Mouse (Mus musculus) G1E (cell line): ENCODE measurements around the gene Naa20.

Source experiments
- CTCF ChIP-seq: IDR thresholded peaks from 2 replicates; pipeline ENCODE4 v1.5.1; 2012; ENCODE audit warnings: low read depth, low read length, inconsistent platforms, mixed read lengths
- GATA1 ChIP-seq: IDR thresholded peaks from 2 replicates; pipeline ENCODE4 v1.6.1; 2012; ENCODE audit warnings: borderline replicate concordance, low read length, inconsistent platforms, mixed read lengths
- GATA2 ChIP-seq: IDR thresholded peaks from 2 replicates; pipeline ENCODE4 v1.6.1; 2012; ENCODE audit warnings: low read depth, low read length, inconsistent platforms, borderline replicate concordance
- POLR2AphosphoS5 ChIP-seq: IDR thresholded peaks from 2 replicates; pipeline ENCODE4 v1.6.1; 2012; ENCODE audit warnings: low read depth, low read length, inconsistent platforms; ENCODE audit not compliant: insufficient replicate concordance
- TAL1 ChIP-seq: conservative IDR thresholded peaks from 2 replicates; pipeline ENCODE4 v1.6.1; 2012; ENCODE audit warnings: low read depth, low read length, inconsistent platforms, mixed read lengths

DNA sequence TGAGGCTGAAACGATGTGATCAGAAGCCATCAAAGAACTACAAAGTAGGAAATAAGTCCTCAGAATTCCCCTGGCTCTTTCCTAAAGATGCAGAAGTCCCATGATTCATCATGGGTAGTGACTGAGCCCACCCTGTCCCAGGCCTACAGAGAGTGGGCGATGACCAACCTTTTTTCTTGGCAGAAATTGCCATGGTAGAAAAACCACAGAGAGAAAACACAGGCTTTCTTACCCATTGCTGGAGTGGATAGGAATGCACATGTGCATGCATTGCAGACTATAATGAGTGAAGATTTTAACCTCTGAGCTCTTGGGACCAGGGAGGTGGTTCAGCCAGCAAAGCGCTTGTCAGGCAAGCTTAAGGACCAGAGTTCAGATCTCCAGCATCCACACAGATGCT lies 24.7 kb upstream of the Naa20 start:
- TF ChIP-seq CTCF (no peak), TAL1 (no peak), GATA1 (no peak), POLR2AphosphoS5 (no peak), GATA2 (no peak)
